Mouse (Mus musculus) forebrain, embryonic 11.5 days (tissue): ENCODE data around the gene Lat2. TPM values are rescaled to one million over a fixed set of nuclear protein-coding genes. Genes with fewer than 3 reads are reported as not detected.
A peak's percentile ranks its signal among the peaks of the same experiment; 100 is the strongest.

ENCODE experiments used
- ATAC-seq: fragments of 200-750 bp; cut with Nextera tagmentation; replicated peaks from 2 replicates; pipeline ENCODE4 v1.8.0; 2017; ENCODE audit warnings: moderate TSS enrichment; ENCODE audit not compliant: low FRiP score
- DNase-seq: peaks from one replicate; pipeline ENCODE4 v3.0.0-alpha.2; 2017; ENCODE audit warnings: low spot score
- H3K27ac ChIP-seq: fragments of 300-500 bp; sonication (generic); 2 replicates; pipeline ENCODE4 v1.5.1; 2014; ENCODE audit warnings: low read depth, low read length
- H3K27me3 ChIP-seq: fragments of 300-500 bp; sonication (generic); 2 replicates; pipeline ENCODE4 v1.6.1; 2014; ENCODE audit warnings: mild to moderate bottlenecking, low read length, mixed read lengths; ENCODE audit not compliant: control insufficient read depth, insufficient read depth
- H3K36me3 ChIP-seq: fragments of 300-500 bp; sonication (generic); 2 replicates; pipeline ENCODE4 v1.6.1; 2014; ENCODE audit warnings: mild to moderate bottlenecking, low read length, moderate library complexity, mixed read lengths; ENCODE audit not compliant: control insufficient read depth, insufficient read depth
- H3K4me1 ChIP-seq: fragments of 300-500 bp; sonication (generic); replicated peaks from 2 replicates; pipeline ENCODE4 v1.6.1; 2014; ENCODE audit warnings: low read length, mixed read lengths; ENCODE audit not compliant: control insufficient read depth, insufficient read depth
- H3K4me2 ChIP-seq: fragments of 300-500 bp; sonication (generic); 2 replicates; pipeline ENCODE4 v1.6.1; 2014; ENCODE audit warnings: low read depth, mild to moderate bottlenecking, low read length, moderate library complexity, mixed read lengths; ENCODE audit not compliant: severe bottlenecking
- H3K4me3 ChIP-seq: fragments of 300-500 bp; sonication (generic); 2 replicates; pipeline ENCODE4 v1.5.1; 2014; ENCODE audit warnings: low read depth, low read length
- H3K9ac ChIP-seq: fragments of 300-500 bp; sonication (generic); 2 replicates; pipeline ENCODE4 v1.6.1; 2014; ENCODE audit warnings: low read length
- H3K9me3 ChIP-seq: fragments of 300-500 bp; sonication (generic); 2 replicates; pipeline ENCODE4 v1.6.1; 2016; ENCODE audit warnings: low read length, mixed read lengths; ENCODE audit not compliant: control insufficient read depth
- WGBS: fragments of 180-500 bp; shearing (Covaris S2); extraction: QIAGEN DNeasy Blood & Tissue Kit; methylation state at CpG from one replicate; pipeline ENCODE4 v1.1.7; 2014; 5-methylcytosine and 5-hydroxymethylcytosine counted together
- polyA plus RNA-seq: library from polyadenylated mRNA; unstranded; fragments of >200 nt; fragmentation: Nextera tagmentation; extraction: Ambion mirVana; gene quantifications from 2 replicates; pipeline ENCODE4 v1.2.1, GENCODE M21; 2014

Gene Lat2
- polyA plus RNA-seq, 1 experiment from 2014 or later = 3.8 TPM

DNA sequence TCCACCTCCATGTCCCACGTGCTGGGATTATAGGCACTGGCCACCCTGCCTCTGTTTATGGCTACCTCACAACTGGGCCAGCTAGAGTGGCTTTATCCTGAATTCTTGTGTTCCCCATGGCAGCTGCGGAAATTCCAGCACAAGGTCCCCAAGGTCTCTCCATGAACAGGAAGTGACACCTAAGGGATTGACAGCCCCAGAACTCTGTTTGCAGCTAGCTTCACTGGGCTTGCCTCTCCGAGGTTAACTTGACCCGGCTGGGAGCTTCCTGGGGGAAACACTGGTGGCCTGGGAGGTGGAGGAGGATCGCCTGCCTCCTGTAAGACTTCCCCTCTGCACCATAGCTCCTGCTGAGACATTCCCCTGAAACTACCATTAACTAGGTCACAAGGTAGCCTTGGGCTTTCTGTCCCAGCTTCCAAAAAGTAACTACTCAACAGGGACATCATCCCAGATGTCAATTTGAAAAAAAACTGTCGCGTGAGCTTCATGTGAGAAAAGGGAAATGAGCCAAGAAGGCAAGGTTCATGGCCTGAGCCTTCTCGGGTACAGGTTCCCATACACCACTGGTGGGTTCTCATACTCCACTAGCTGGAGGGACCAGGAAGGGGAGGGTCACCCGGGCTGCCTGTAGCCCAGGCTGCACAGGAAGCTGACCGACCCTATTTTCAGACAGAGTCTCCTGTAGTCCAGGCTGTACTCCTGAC lies 42.2 kb downstream of the Lat2 start:
- Histone ChIP-seq H3K27ac (no peak overlapping the region), H3K4me3 (0 out of 2 replicates have a peak overlapping the region, but pooled peaks have one; percentile 38), H3K27me3 (no peaks in the 10 kb centered on the region), H3K36me3 (no peaks in the 10 kb centered on the region), H3K4me1 (no peaks in the 10 kb centered on the region; the same call in 1 of the 2 replicates), H3K9ac (no peak overlapping the region), H3K9me3 (no peaks in the 10 kb centered on the region), H3K4me2 (peak overlapping the region; percentile 65)
- ATAC-seq (no peak), DNase-seq (no peak)
- WGBS = 48% methylated on average over 10 of the region's 10 CpGs

DNA sequence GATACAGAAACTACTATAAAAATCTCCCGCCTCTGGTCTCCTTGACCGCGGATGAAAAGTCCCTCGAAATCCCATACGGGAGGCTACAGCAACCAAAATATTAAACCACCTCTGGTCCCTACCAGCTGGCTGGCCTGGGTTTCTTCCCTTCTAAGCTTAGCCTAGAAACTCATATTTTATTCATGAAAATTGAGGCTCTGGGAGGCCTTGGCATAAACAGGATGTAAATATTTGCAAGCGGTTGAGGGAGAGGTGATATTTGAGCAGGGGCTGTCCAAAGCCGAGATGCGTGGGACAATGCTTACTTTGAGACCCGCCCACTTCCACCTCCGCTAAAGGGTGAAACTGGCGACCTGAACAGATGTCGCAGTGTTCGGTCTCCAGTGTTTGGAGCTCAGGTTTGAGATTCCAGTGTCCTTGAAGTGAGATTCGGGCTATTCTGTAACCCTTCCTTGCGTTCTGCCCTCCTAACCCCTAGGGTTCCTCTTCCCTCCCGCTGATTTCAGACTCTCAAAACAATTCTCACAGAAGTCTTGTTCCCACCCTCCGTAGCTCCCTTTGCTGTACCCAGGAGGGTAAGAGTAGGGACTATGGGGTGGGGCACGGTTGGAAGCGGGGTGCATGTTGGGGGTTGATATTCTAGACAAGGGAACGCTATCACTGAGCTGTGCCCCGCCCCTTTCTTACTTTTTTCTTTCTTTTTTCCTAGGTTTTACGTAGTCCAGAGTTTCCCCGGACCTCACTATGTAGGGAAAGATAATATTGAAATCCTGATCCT lies 42.9 kb downstream of the Lat2 start:
- WGBS = 3% methylated on average over 23 of the region's 23 CpGs

DNA sequence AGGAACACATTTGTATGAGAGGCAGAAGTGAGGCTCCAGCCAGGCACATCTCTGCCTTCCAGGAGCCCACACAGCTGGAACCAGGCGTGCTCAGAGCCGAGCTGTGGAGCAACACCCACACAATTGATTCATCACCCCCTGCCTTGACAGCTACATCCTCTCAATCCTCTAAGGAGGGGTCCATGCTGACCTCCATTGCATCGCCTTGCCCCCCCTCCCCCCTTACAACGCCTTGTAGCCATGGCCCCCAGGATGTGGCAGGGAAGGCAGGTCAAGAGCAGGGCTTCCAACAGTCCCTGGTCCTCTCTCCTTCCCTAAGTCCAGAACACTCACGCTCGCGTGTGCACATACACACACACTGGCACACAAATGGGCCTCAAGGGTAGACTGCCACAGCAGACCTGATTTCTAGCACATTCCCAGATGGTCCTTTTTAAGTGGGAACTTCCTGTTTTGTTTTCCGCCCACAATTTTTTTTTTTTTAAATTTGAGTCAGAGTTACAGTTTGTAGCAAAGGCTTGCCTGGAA lies 45.8 kb downstream of the Lat2 start:
- 65% methylated on average over 8 of the region's 8 CpGs for WGBS
- ATAC-seq = no peak
- no peak overlapping the region for H3K4me3 ChIP-seq
- H3K4me2 ChIP-seq = no peak overlapping the region
- no peaks in the 10 kb centered on the region for H3K9me3 ChIP-seq
- H3K9ac ChIP-seq = no peak overlapping the region
- H3K27me3 ChIP-seq = no peaks in the 10 kb centered on the region
- no peaks in the 10 kb centered on the region; the same call in 1 of the 2 replicates for H3K4me1 ChIP-seq
- H3K36me3 ChIP-seq = no peaks in the 10 kb centered on the region
- no peak for DNase-seq
- no peak overlapping the region for H3K27ac ChIP-seq

More for the DNA sequence above, 42.9 kb downstream of the Lat2 start:
- H3K27me3 ChIP-seq = no peaks in the 10 kb centered on the region
- H3K9me3 ChIP-seq = no peaks in the 10 kb centered on the region
- no peaks in the 10 kb centered on the region; the same call in 1 of the 2 replicates for H3K4me1 ChIP-seq
- DNase-seq = peak; percentile 63
- peak overlapping the region; percentile 38 for H3K4me3 ChIP-seq
- H3K4me2 ChIP-seq = peak overlapping the region; percentile 65
- peak overlapping the region; percentile 55 for H3K9ac ChIP-seq
- no peaks in the 10 kb centered on the region for H3K36me3 ChIP-seq
- ATAC-seq = peak; percentile 67
- H3K27ac ChIP-seq = no peak overlapping the region; the same call in 1 of the 2 replicates

DNA sequence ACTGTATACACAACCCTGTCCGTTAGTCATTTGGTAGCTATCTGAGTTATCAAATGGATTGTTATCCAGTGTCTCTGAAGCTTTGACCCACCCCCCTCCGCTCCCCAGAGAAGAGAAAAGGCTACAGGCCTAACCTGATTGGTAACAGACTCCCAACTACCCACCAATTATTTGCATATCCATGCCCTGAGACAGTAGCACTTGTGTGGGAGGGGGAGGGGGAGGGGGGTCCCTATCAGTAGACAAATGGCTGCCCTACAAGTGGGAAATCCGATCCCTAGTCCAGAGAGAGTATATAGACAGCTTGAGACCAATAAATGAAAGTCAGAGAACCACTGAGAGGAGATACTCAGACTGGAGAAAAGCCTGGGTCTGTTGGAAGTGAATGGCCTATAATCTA lies 46.8 kb downstream of the Lat2 start:
- Histone ChIP-seq H3K36me3 (no peaks in the 10 kb centered on the region), H3K27me3 (no peaks in the 10 kb centered on the region), H3K27ac (no peak overlapping the region), H3K4me1 (no peaks in the 10 kb centered on the region; the same call in 1 of the 2 replicates), H3K4me2 (no peak overlapping the region), H3K9ac (no peak overlapping the region), H3K9me3 (no peaks in the 10 kb centered on the region), H3K4me3 (no peak overlapping the region)
- 69% methylated on average over 3 of the region's 3 CpGs for WGBS
- DNase-seq = no peak
- ATAC-seq = no peak

DNA sequence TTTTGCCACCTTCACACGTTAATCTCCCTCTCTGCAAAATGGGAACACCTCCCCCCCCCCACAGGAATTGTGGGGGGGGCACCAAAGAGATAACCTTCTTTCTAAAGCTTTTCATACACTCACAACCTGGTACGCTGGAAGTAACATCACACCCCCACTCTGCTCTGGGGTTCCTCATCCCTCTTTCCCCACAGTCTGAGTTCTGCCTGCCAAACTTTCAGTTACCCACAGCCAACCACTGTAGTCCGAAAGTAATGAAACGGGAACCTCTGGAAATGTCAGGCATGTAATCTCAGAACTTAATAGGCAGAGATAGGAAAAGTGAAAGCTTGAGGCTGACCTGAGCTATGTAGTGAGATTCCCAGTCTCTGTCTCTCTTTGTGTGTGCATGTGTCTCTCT lies 47.4 kb downstream of the Lat2 start:
- 84% methylated on average over 4 of the region's 4 CpGs for WGBS
- Histone ChIP-seq H3K9ac (no peak overlapping the region), H3K9me3 (no peaks in the 10 kb centered on the region), H3K27ac (no peak overlapping the region), H3K36me3 (no peaks in the 10 kb centered on the region), H3K4me1 (no peaks in the 10 kb centered on the region; the same call in 1 of the 2 replicates), H3K4me3 (no peak overlapping the region), H3K4me2 (no peak overlapping the region), H3K27me3 (no peaks in the 10 kb centered on the region)
- DNase-seq = no peak
- ATAC-seq = no peak

DNA sequence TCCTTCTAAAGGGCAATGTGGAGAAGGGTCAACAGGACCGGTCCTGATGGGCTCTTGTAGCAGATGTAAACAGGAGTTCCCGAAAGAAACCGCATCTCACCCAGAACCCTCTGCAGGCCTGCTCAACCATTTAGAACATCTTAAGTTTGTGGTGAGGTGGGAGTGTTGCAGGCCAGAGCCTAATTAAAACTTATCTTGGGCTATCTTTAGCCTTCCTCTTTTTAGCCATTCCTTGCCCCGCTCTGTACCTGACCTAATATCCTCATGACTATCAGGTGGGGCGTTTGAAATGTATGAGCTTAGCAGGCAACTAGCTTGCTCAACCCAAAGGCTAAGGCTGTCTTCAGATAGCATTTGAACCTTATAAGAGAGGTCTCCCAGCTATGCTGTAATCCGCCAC lies 49.1 kb downstream of the Lat2 start:
- Histone ChIP-seq H3K4me1 (no peaks in the 10 kb centered on the region), H3K4me3 (no peak overlapping the region), H3K9me3 (no peaks in the 10 kb centered on the region), H3K9ac (no peak overlapping the region), H3K27me3 (no peaks in the 10 kb centered on the region), H3K27ac (no peak overlapping the region), H3K4me2 (no peak overlapping the region), H3K36me3 (no peaks in the 10 kb centered on the region)
- DNase-seq = no peak
- 92% methylated on average over 6 of the region's 6 CpGs for WGBS
- no peak for ATAC-seq

DNA sequence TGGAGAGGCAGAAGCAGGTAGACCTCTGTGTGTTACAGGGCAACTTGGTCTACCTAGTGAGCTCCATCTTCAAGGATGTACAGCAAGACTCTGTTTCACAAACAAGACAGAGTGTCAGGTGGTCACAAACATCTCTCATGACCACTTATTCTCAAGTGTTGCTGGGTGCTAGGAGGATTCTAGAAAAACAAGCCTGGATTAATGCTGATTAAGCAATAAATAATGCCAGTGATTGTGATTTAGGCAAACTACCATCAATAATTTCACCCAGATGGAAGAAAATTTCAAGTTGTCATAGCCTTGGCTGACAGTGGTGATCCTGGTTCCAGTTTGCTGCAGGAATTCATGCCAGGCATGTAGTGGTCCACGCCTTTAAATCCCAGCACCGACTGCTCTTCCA lies 50.6 kb downstream of the Lat2 start:
- Histone ChIP-seq H3K27me3 (no peaks in the 10 kb centered on the region), H3K4me3 (no peak overlapping the region), H3K9ac (no peak overlapping the region), H3K4me2 (no peak overlapping the region), H3K4me1 (no peaks in the 10 kb centered on the region), H3K9me3 (no peaks in the 10 kb centered on the region), H3K36me3 (no peaks in the 10 kb centered on the region), H3K27ac (no peak overlapping the region)
- ATAC-seq (no peak), DNase-seq (no peak)
- 95% methylated on average over 2 of the region's 2 CpGs for WGBS

DNA sequence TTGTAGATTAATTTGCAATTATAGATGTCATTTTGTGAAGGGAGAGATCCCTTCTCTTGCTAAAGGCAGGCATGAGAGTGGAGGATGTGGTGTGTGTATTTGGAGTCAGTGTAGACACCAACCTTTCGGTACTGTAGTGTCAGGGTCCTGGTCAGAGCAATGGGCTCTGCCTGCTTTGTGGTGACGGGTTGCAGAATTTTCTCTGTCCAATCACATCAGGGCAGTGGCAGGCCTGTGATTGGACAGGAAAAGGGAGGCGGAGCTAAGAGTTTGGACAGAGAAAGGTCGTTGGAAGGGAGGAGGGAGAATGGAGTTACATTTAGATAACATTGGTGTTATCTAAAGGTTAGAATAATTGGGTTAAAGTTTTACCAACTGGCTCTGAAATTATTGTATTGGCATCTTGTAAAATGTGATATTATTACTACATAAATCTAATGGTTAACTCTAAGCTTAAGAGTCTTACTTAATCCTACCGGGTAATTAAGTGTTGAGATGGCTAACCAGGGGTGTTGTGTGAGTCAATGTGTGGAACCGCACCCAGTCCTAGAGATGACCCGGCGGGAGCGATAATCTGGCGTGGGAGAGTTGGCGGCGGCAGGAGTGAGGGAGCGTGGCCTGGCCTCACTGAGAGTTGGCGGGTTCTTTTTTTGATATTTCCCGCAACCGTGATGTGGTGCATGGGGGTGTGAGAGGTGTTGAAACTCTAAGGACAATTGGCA lies 54.2 kb downstream of the Lat2 start:
- ATAC-seq (no peak), DNase-seq (no peak)
- Histone ChIP-seq H3K4me2 (no peak overlapping the region), H3K9me3 (no peaks in the 10 kb centered on the region), H3K27ac (no peak overlapping the region), H3K36me3 (no peaks in the 10 kb centered on the region), H3K4me3 (no peak overlapping the region), H3K9ac (no peak overlapping the region), H3K4me1 (peaks cover 1% of the 10 kb centered on the region; the same call in 1 of the 2 replicates), H3K27me3 (no peaks in the 10 kb centered on the region)
- WGBS = 83% methylated on average over 16 of the region's 16 CpGs
